Mouse (Mus musculus): ENCODE measurements at regions not wholly inside any gene's neighbourhood (a gene's known extent, or its start where the extent isn't known, plus 50 kb on each side); places are given as distances from the start of the nearest gene placed in this dataset.

DNA sequence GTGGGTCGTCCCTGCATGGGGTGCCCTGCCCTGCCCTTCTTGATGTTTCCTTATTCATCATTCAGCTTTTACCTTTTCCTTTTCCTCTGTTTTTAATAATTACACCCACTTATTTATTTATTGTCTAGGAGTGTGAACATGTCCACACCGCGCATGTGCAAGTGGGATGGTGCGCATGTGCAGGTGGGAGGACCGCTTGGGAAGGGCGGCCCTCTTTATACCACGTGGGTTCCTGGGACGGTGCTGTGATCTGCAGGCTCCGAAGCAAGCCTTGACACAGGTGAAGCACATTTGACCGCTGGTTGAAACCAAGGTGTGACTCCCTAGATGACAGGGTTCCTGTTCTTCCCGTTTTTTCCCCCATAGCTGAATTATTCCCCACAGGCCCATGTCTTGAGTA, 60.0 kb downstream of the Syf2 start:
- Histone ChIP-seq H3K9me3 (no peaks in the 10 kb centered on the region), H3K9ac (no peak overlapping the region), H3K36me3 (no peaks in the 10 kb centered on the region), H3K4me1 (replicated peaks) (no peaks in the 10 kb centered on the region), H3K4me3 (replicated peaks) (no peak overlapping the region), H3K27me3 (replicated peaks) (peaks cover 7% of the 10 kb centered on the region), H3K4me2 (replicated peaks) (no peak overlapping the region), H3K27ac (no peak overlapping the region)
- 88% methylated on average over 11 of the region's 11 CpGs for WGBS
- no peak for ATAC-seq

DNA sequence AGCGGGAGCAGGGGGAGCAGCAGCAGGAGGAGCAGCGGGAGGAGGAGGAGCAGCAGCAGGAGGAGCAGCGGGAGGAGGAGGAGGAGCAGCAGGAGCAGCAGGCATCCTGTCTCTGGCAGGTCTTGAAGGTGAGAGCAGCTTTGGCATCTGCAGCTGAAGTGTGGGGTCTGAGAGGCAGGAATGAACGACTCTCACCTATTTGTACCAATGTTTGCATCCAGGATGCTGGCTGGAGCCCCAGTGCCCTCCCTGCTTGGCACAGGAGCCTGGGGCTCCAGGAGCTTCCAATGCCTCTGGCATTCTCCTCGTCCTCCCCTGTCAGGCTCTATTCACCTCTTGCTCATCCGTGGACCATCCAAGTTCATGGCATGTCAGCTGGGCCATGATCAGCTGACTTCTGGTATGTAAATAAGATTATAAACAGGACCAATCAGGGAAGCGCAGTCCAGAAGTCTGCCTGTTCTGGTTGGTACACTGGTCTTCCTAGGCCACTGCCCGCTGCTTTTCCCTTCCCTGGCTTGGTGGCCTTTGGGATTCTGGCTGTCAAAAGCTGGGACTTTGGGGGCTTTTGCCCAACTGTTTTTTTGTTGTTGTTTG, 62.9 kb downstream of the Syf2 start:
- no peak for ATAC-seq
- no peaks in the 10 kb centered on the region for H3K36me3 ChIP-seq
- 57% methylated on average over 8 of the region's 8 CpGs for WGBS
- no peaks in the 10 kb centered on the region for H3K9me3 ChIP-seq
- no peak overlapping the region for H3K4me3 ChIP-seq (replicated peaks)
- H3K27ac ChIP-seq = no peak overlapping the region
- no peaks in the 10 kb centered on the region for H3K4me1 ChIP-seq (replicated peaks)
- no peak overlapping the region for H3K4me2 ChIP-seq (replicated peaks)
- peaks cover 7% of the 10 kb centered on the region for H3K27me3 ChIP-seq (replicated peaks)
- no peak overlapping the region for H3K9ac ChIP-seq

DNA sequence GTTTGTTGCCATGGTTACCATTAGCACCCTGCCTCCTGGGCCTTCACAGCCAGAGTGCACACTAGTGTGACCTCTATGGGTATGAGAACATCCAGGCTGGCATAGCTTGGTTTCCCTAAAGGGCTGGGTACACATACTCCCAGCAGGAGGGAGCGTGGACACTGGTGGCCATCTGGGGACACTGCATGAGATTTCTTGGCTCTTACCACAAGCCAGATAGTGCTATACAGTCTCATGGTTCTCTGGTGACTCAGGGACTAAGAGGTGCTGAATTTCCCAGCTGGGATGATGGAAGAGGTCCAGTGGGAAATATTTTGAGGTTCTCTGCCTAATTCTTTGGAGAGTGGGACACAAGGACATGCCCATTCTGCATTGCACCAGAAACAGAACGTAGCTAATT, 63.5 kb downstream of the Syf2 start:
- WGBS = 92% methylated on average over 2 of the region's 2 CpGs
- no peak for ATAC-seq
- no peaks in the 10 kb centered on the region for H3K9me3 ChIP-seq
- H3K27me3 ChIP-seq (replicated peaks) = peaks cover 7% of the 10 kb centered on the region
- H3K27ac ChIP-seq = 0 out of 2 replicates have a peak overlapping the region, but pooled peaks have one; percentile 22
- H3K4me2 ChIP-seq (replicated peaks) = no peak overlapping the region
- no peak overlapping the region for H3K9ac ChIP-seq
- no peaks in the 10 kb centered on the region for H3K4me1 ChIP-seq (replicated peaks)
- H3K36me3 ChIP-seq = no peaks in the 10 kb centered on the region
- H3K4me3 ChIP-seq (replicated peaks) = no peak overlapping the region

DNA sequence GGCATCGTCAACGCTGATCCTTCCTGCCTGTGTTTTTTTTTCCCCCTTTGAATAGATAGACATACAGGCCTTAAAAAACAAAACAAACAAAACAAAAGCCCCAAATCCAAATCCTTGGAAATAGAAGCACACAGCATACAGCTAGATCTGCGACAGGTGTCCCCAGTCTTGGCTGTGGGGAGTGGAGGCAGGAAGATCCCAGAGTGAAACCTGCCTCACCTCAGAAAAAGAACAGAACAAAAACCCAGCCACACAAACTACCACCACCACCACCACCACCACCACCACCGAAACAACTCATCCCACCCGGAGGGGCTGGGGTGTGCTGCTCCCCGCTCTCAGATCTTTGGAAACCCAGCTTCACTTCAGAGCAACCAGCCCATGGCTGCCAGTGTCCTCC, 64.0 kb downstream of the Syf2 start:
- no peaks in the 10 kb centered on the region for H3K9me3 ChIP-seq
- no peak overlapping the region for H3K9ac ChIP-seq
- H3K27me3 ChIP-seq (replicated peaks) = peaks cover 7% of the 10 kb centered on the region
- no peak overlapping the region for H3K4me3 ChIP-seq (replicated peaks)
- H3K4me2 ChIP-seq (replicated peaks) = peak overlapping the region; percentile 40
- no peaks in the 10 kb centered on the region for H3K4me1 ChIP-seq (replicated peaks)
- H3K36me3 ChIP-seq = no peaks in the 10 kb centered on the region
- H3K27ac ChIP-seq = peak overlapping the region; percentile 22; the same call in 1 of the 2 replicates
- 72% methylated on average over 6 of the region's 6 CpGs for WGBS
- no peak for ATAC-seq

DNA sequence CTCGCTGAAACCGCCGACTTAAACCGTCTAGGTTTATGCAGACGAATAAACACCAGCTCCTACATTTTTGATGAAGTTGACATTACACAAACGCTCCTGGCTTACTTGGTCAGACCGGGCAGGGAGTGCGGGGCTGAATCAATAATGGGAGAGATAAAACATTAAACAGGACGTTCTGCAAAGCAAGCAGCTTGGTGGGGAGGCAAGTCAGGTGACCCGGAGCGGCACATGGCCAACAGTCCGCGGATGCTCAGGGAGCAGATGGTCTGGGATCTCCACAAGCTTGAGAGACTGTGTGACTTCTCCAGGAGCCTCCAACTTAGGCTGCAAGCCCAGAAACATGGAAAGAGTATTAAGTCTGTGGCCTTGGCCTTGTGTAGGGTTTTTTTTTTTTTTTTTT, 64.4 kb downstream of the Syf2 start:
- H3K27ac ChIP-seq = peak overlapping the region; percentile 22; the same call in 1 of the 2 replicates
- peak overlapping the region; percentile 40 for H3K4me2 ChIP-seq (replicated peaks)
- WGBS = 13% methylated on average over 13 of the region's 13 CpGs
- H3K9me3 ChIP-seq = no peaks in the 10 kb centered on the region
- H3K4me1 ChIP-seq (replicated peaks) = no peaks in the 10 kb centered on the region
- no peak overlapping the region for H3K9ac ChIP-seq
- H3K36me3 ChIP-seq = no peaks in the 10 kb centered on the region
- peaks cover 7% of the 10 kb centered on the region for H3K27me3 ChIP-seq (replicated peaks)
- peak; percentile 45; the same call in 1 of the 2 replicates for ATAC-seq
- H3K4me3 ChIP-seq (replicated peaks) = no peak overlapping the region

DNA sequence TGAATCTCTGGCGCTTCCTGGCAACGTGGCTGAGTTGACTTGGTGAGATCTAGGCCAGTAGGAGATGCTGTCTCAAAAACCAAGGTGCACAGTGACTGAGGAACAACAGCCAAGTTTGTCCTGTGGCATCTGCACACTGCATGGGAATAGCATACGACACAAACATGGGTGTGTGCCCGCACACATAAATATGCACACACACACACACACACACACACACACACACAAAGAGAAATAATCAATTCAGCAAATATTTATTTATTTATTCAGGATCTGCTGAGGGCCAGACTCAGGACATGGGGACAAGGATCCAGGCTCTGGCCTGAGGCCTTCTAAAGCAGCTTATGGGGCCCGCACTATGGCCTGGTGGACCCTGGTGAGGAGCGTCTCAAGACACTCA, 65.4 kb downstream of the Syf2 start:
- no peak for ATAC-seq
- no peaks in the 10 kb centered on the region for H3K4me1 ChIP-seq (replicated peaks)
- no peaks in the 10 kb centered on the region for H3K36me3 ChIP-seq
- no peak overlapping the region for H3K4me3 ChIP-seq (replicated peaks)
- WGBS = 92% methylated on average over 6 of the region's 6 CpGs
- H3K4me2 ChIP-seq (replicated peaks) = no peak overlapping the region
- H3K9ac ChIP-seq = no peak overlapping the region
- no peak overlapping the region for H3K27ac ChIP-seq
- H3K9me3 ChIP-seq = no peaks in the 10 kb centered on the region
- peaks cover 7% of the 10 kb centered on the region for H3K27me3 ChIP-seq (replicated peaks)

DNA sequence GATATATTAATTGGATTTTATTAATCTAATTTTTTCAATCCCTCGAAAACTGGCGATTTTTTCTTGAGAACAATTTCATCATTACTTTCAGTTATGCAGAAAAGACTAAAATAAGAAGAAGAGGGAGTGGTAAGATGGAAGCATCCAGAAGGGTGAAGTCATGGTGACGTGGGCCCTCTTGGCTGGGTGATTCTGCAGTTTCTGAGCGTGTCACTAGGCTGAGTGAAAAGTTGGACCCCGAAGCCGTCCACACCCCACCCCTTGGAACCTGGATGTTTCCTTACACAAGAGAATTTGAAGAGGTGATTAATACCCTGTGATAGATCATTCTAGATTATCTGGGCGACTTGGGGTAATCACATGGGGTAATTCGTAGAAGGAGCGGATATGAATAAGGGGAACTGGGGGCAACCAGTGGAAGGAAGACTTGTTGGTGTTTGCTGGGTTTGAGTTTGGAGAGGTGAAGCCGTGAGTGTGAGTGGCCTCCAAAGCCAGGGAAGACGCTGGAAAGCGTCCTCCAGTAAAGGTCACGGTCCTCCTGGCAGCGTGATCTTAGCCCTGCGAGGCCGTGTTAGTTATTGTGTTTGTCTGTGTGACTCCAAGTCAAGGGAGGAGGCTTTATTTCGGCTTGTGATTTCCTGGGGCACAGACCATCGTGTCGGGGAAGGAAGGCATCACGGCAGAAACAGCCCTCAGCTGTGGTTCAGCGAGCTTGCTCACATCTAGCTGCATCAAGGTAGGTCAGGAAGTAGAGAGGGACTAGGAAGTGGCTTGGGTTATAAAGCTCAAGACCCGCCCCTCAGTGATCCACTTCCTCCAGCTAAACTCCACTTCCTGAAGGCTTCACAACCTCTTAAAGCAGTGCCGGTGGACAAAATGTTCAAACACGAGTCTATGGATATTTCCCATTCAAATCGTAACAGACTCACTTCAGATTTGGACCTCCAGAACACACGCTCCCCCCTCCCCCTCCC, 67.0 kb downstream of the Syf2 start:
- 87% methylated on average over 26 of the region's 26 CpGs for WGBS
- no peak overlapping the region for H3K4me2 ChIP-seq (replicated peaks)
- H3K27ac ChIP-seq = no peak overlapping the region
- ATAC-seq = no peak
- peaks cover 7% of the 10 kb centered on the region for H3K4me1 ChIP-seq (replicated peaks)
- H3K9me3 ChIP-seq = no peaks in the 10 kb centered on the region
- H3K9ac ChIP-seq = no peak overlapping the region
- H3K27me3 ChIP-seq (replicated peaks) = peaks cover 4% of the 10 kb centered on the region; the same call in 1 of the 2 replicates
- no peak overlapping the region for H3K4me3 ChIP-seq (replicated peaks)
- no peaks in the 10 kb centered on the region for H3K36me3 ChIP-seq

DNA sequence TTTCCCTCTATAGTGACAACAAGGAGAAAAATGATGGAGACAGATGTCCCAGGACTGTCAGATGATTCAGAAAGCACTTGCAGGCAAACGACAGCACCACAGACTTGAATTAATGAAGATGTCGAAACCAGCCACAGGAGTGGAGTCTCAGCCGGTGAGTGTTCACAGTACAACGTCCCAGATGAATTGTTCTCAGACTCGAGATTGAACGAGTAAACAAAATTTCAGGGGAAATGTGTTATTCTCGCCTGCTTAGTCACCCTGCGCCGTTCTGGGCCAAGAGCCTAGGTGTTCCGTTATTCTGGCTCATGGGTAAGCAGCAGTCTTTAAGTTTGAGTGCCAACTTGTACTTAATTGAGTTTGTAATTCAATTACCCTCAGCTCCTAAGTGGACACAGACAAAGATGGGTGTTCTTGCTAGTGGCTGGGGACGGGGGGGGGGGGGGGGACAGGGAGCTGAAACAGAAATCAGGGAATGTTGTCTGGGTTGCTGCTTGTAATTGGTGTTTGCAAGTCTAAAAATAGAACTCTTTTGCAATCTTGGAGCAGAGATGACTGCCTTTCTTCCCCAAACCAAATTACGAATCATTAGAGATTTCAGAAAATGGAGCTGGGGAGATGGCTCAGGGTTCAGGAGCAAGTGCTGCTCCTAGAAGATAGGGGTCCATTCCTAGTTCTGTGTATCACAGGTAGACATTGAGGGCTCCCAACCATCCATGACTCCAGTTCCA, 68.4 kb downstream of the Syf2 start:
- ATAC-seq = no peak
- WGBS = 47% methylated on average over 12 of the region's 12 CpGs
- H3K4me1 ChIP-seq (replicated peaks) = peaks cover 8% of the 10 kb centered on the region

DNA sequence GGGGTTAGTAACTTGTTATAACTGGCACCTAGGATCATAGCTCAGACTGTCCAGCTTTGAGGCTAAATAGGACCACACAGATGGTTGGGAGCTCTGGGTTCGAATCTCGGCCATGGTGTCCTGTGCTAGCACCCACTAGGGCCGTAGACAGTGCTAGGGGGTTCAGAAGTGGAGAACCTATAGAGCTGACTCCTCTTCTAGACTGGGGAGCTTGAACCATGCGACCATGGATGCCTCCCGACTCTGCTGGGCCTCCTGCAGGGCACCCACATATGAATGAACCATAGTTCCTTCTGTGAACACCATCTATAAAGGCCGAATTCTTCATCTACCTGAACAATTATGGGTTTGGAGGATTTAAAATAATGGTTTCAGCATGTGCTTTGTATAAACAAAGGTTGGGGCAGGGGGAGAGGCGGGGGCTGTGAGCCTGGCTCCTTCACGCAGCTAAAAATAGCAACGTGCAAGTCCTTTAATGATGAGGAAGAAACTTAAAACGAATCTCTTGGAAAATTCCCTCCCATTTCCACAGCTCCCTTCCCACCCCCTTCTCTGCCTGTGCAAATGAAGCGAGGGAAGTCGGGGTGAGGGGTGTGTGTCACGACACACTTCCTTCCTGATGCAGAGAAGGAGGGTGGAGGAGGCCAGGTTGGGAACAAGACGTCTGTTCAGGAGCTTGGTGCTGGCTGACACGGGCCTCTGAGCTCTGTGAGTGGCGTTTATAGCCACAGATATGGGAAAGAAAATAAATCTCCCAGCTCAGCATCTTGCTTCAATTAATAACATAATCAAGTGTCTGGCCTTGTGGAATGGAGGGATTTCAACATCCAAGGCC, 71.6 kb downstream of the Syf2 start:
- no peak; the same call in 1 of the 2 replicates for ATAC-seq
- Histone ChIP-seq H3K27ac (peak overlapping the region; percentile 44; the same call in 1 of the 2 replicates), H3K4me2 (replicated peaks) (no peak overlapping the region)

More for the DNA sequence above, 68.4 kb downstream of the Syf2 start:
- H3K9me3 ChIP-seq = no peaks in the 10 kb centered on the region
- no peak overlapping the region for H3K4me3 ChIP-seq (replicated peaks)
- no peak overlapping the region for H3K27ac ChIP-seq
- no peak overlapping the region for H3K9ac ChIP-seq
- no peak overlapping the region for H3K4me2 ChIP-seq (replicated peaks)
- no peaks in the 10 kb centered on the region for H3K36me3 ChIP-seq
- H3K27me3 ChIP-seq (replicated peaks) = no peaks in the 10 kb centered on the region

DNA sequence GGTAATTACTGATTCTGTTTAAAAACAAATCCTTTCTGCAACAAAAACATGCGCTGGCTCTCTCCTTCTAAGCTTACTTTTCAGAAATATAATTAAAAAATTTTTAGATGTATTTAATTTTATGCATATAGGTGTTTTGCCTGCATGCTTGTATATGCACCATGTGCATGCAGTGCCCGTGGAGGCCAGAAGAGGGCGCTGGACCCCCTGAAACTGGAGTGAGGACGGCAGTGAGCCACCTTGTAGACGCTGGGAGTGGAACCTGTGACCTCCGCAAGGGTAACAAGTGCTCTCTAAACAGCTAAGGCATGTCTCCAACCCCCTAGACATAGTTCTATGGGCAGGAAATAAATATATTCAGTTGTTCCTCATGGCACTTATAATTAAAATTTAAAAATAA, 80.7 kb downstream of the Syf2 start:
- no peak overlapping the region for H3K4me2 ChIP-seq (replicated peaks)
- no peaks in the 10 kb centered on the region for H3K36me3 ChIP-seq
- no peak overlapping the region for H3K9ac ChIP-seq
- H3K4me1 ChIP-seq (replicated peaks) = no peaks in the 10 kb centered on the region
- no peaks in the 10 kb centered on the region for H3K27me3 ChIP-seq (replicated peaks)
- no peak for ATAC-seq
- no peak overlapping the region for H3K27ac ChIP-seq
- no peaks in the 10 kb centered on the region for H3K9me3 ChIP-seq
- H3K4me3 ChIP-seq (replicated peaks) = no peak overlapping the region
- 74% methylated on average over 6 of the region's 6 CpGs for WGBS

More for the DNA sequence above, 71.6 kb downstream of the Syf2 start:
- no peaks in the 10 kb centered on the region for H3K27me3 ChIP-seq (replicated peaks)
- H3K9ac ChIP-seq = no peak overlapping the region
- WGBS = 36% methylated on average over 16 of the region's 16 CpGs
- H3K4me1 ChIP-seq (replicated peaks) = peaks cover 8% of the 10 kb centered on the region
- H3K36me3 ChIP-seq = no peaks in the 10 kb centered on the region
- H3K9me3 ChIP-seq = no peaks in the 10 kb centered on the region
- no peak overlapping the region for H3K4me3 ChIP-seq (replicated peaks)

DNA sequence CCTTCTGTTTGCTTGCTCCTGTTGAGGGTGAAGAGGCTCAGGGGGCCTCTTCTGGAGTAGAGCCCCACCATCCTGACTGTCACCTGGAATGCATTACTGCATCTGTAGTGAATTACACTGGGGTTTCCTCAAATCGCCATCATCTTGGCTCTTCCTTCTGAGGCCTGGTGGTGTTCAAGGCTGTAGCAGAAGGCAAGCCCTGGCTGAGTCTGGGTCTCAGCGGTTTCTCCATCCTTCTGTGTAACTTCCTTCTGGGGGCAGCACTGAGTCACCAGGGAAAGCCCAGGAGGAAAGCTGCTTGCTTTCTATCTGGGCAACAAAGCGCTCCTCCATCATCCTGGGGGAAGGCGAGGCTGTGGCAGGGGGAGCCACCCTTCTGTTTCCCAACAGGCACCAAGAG, 82.2 kb downstream of the Syf2 start:
- ATAC-seq = no peak
- no peaks in the 10 kb centered on the region for H3K36me3 ChIP-seq
- no peak overlapping the region for H3K27ac ChIP-seq
- H3K9me3 ChIP-seq = no peaks in the 10 kb centered on the region
- no peak overlapping the region for H3K4me2 ChIP-seq (replicated peaks)
- WGBS = 73% methylated on average over 4 of the region's 4 CpGs
- no peak overlapping the region for H3K4me3 ChIP-seq (replicated peaks)
- no peaks in the 10 kb centered on the region for H3K4me1 ChIP-seq (replicated peaks)
- no peaks in the 10 kb centered on the region for H3K27me3 ChIP-seq (replicated peaks)
- H3K9ac ChIP-seq = no peak overlapping the region

Data from intestine, embryonic 15.5 days (tissue).